Mouse (Mus musculus) forebrain, embryonic 14.5 days (tissue): ENCODE data around the gene Rbm14. TPM values are rescaled to one million over a fixed set of nuclear protein-coding genes. Genes with fewer than 3 reads are reported as not detected.

Experiments
- polyA plus RNA-seq: library from polyadenylated mRNA; unstranded; fragments of >200 nt; fragmentation: Nextera tagmentation; extraction: Ambion mirVana; gene quantifications from 2 replicates; pipeline ENCODE4 v1.2.1, GENCODE M21; 2014

Rbm14 gene
- polyA plus RNA-seq, 1 experiment from 2014 or later = 69.1 TPM

Other genes with a start within 250 kb of the Rbm14 start
- 12.2 and 12.6 TPM in 2 replicates for gene Lrfn4, start 196.0 kb downstream of the Rbm14 start, polyA plus RNA-seq
- gene Rce1, start 186.0 kb downstream of the Rbm14 start, polyA plus RNA-seq = 57.1 and 57.5 TPM in 2 replicates
- 4.1 and 5.0 TPM in 2 replicates for gene Gm960, start 113.0 kb downstream of the Rbm14 start, polyA plus RNA-seq
- 25.0 and 31.9 TPM in 2 replicates for gene Sptbn2, start 100.5 kb downstream of the Rbm14 start, polyA plus RNA-seq
- 185 and 194 TPM in 2 replicates for gene Rbm4b, start 55.1 kb downstream of the Rbm14 start, polyA plus RNA-seq
- gene Rbm4, start 17.7 kb downstream of the Rbm14 start, polyA plus RNA-seq = 132 and 140 TPM in 2 replicates
- 9.4 TPM in 2 replicates for gene Gm21992, start within 50 bp of the Rbm14 start, polyA plus RNA-seq
- gene Ccs, start 27.7 kb upstream of the Rbm14 start, polyA plus RNA-seq = 34.3 and 40.1 TPM in 2 replicates
- 0.50 and 0.69 TPM in 2 replicates for gene Ccdc87, start 27.7 kb upstream of the Rbm14 start, polyA plus RNA-seq
- 43.9 and 51.5 TPM in 2 replicates for gene Ctsf, start 43.5 kb upstream of the Rbm14 start, polyA plus RNA-seq
- 0.78 and 0.88 TPM in 2 replicates for gene Actn3, start 66.3 kb upstream of the Rbm14 start, polyA plus RNA-seq
- gene Zdhhc24, start 67.0 kb upstream of the Rbm14 start, polyA plus RNA-seq = 11.4 and 12.9 TPM in 2 replicates
- gene Bbs1, start 95.0 kb upstream of the Rbm14 start, polyA plus RNA-seq = 9.0 and 14.5 TPM in 2 replicates
- 100.0 and 103 TPM in 2 replicates for gene Dpp3, start 116.7 kb upstream of the Rbm14 start, polyA plus RNA-seq
- 4.9 and 7.8 TPM in 2 replicates for gene Peli3, start 131.5 kb upstream of the Rbm14 start, polyA plus RNA-seq
- gene Mrpl11, start 150.5 kb upstream of the Rbm14 start, polyA plus RNA-seq = 145 and 148 TPM in 2 replicates
- gene Npas4, start 178.7 kb upstream of the Rbm14 start, polyA plus RNA-seq = 0.08 and 0.14 TPM in 2 replicates
- 7.4 and 8.0 TPM in 2 replicates for gene Slc29a2, start 212.2 kb upstream of the Rbm14 start, polyA plus RNA-seq
- 45.4 and 55.1 TPM in 2 replicates for gene B4gat1, start 227.2 kb upstream of the Rbm14 start, polyA plus RNA-seq
- 1.2 and 1.7 TPM in 2 replicates for gene AC124502.3, start 227.3 kb upstream of the Rbm14 start, polyA plus RNA-seq
- 56.2 and 56.8 TPM in 2 replicates for gene Brms1, start 229.7 kb upstream of the Rbm14 start, polyA plus RNA-seq
- 1.3 and 1.4 TPM in 2 replicates for gene Rin1, start 238.8 kb upstream of the Rbm14 start, polyA plus RNA-seq